Mouse (Mus musculus) liver, embryonic 14.5 days (tissue): ENCODE measurements at regions not wholly inside any gene's neighbourhood (a gene's known extent, or its start where the extent isn't known, plus 50 kb on each side); places are given as distances from the start of the nearest gene placed in this dataset.

Experiments
- ATAC-seq: fragments of 200-750 bp; cut with Nextera tagmentation; 2 replicates; pipeline ENCODE4 v1.8.0; 2017; ENCODE audit warnings: moderate number of reproducible peaks, mild to moderate bottlenecking, moderate library complexity; ENCODE audit not compliant: insufficient read depth
- DNase-seq, 3 experiments: peaks; one replicate each; pipeline ENCODE4 v3.0.0-alpha.2; 2012 to 2013; ENCODE audit warnings: low read depth in 3 of 3, low spot score in 3 of 3
- H3K27ac ChIP-seq: fragments of 300-500 bp; sonication (generic); 2 replicates; pipeline ENCODE4 v1.5.1; 2014; ENCODE audit warnings: moderate library complexity, mild to moderate bottlenecking, control low read depth, inconsistent platforms
- H3K27me3 ChIP-seq: fragments of 300-500 bp; sonication (generic); 2 replicates; pipeline ENCODE4 v1.6.1; 2014; ENCODE audit warnings: mild to moderate bottlenecking, low read length, moderate library complexity; ENCODE audit not compliant: control insufficient read depth, insufficient read depth
- H3K36me3 ChIP-seq: fragments of 300-500 bp; sonication (generic); replicated peaks from 2 replicates; pipeline ENCODE4 v1.6.1; 2014; ENCODE audit warnings: low read depth; ENCODE audit not compliant: control insufficient read depth, insufficient read depth
- H3K4me1 ChIP-seq, 2 experiments: fragments of 200-500 bp in 1 of 2; fragments of 300-500 bp in 1 of 2; sonication (generic) in 1 of 2; replicated peaks; 2 replicates each; pipeline ENCODE4 v1.6.1; 2012 to 2014; ENCODE audit warnings: antibody characterized with exemption in 1 of 2, inconsistent platforms in 1 of 2, low read length in 1 of 2; ENCODE audit not compliant: control insufficient read depth in 2 of 2, insufficient read depth in 2 of 2
- H3K4me2 ChIP-seq: fragments of 300-500 bp; sonication (generic); 2 replicates; pipeline ENCODE4 v1.6.1; 2014; ENCODE audit warnings: low read depth, mild to moderate bottlenecking, control low read depth, moderate library complexity
- H3K4me3 ChIP-seq, 2 experiments: fragments of 200-500 bp in 1 of 2; fragments of 300-500 bp in 1 of 2; sonication (generic) in 1 of 2; 2 replicates each; pipeline ENCODE4 v1.5.1; 2012 to 2014; ENCODE audit warnings: low read depth in 2 of 2, low read length in 2 of 2, mild to moderate bottlenecking in 2 of 2, control low read depth in 1 of 2, inconsistent platforms in 1 of 2, moderate library complexity in 1 of 2; ENCODE audit not compliant: insufficient read depth in 1 of 2
- H3K9ac ChIP-seq: fragments of 300-500 bp; sonication (generic); replicated peaks from 2 replicates; pipeline ENCODE4 v1.6.1; 2014; ENCODE audit warnings: mild to moderate bottlenecking, control low read depth, moderate library complexity
- H3K9me3 ChIP-seq: fragments of 300-500 bp; sonication (generic); 2 replicates; pipeline ENCODE4 v1.6.1; 2016; ENCODE audit warnings: low read length, mixed read lengths; ENCODE audit not compliant: control insufficient read depth
- CTCF ChIP-seq: IDR thresholded peaks from 2 replicates; pipeline ENCODE4 v1.5.1; 2016; ENCODE audit warnings: antibody characterized with exemption, low read depth, control low read depth
- EP300 ChIP-seq: IDR thresholded peaks from 2 replicates; pipeline ENCODE4 v1.6.1; 2016; ENCODE audit warnings: antibody characterized with exemption, low read depth
- WGBS: fragments of 180-500 bp; shearing (Covaris S2); extraction: QIAGEN DNeasy Blood & Tissue Kit; methylation state at CpG from one replicate; pipeline ENCODE4 v1.1.7; 2014; ENCODE audit not compliant: insufficient replicate concordance; 5-methylcytosine and 5-hydroxymethylcytosine counted together

DNA sequence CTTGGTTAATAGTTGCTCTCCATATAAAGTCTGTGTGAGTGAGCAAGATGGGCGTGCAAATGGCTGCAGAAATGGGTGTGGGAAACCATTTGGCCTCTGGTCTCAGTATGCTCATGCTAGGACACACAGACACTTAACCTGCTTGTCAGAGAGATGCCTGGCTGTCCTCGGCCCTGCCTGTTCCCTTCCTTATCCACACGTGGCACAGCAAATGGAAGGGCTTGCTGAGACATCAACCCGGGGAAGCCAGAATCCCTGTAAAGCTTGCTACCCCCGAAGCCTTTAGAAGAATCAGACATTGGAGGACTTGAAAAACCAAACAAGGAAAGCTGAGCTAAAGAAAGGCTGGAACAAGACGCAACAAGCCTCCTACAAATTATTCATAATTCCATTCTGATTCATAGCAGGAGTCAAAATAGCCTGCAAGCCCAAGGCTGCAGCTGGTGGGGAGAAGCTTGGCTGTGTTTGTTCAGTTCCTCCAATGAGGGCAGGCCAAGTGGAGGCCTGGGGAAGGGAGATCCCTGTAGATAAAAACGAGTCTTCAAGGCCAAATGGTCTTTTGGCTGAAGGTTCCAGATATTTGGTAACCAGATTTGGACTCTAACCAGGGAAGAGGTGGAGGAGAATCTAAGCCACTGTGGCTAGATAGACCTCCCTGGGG lies 92.1 kb downstream of the Tmx1 start:
- ATAC-seq (no peak), DNase-seq (no peak)
- Histone ChIP-seq H3K4me1 (no peaks in the 10 kb centered on the region), H3K36me3 (no peaks in the 10 kb centered on the region), H3K4me2 (no peak overlapping the region), H3K4me3 (no peak overlapping the region), H3K9ac (no peak overlapping the region), H3K27me3 (no peaks in the 10 kb centered on the region), H3K27ac (no peak overlapping the region), H3K9me3 (no peaks in the 10 kb centered on the region)
- 44% methylated on average over 7 of the region's 7 CpGs for WGBS
- TF ChIP-seq EP300 (no peak), CTCF (no peak)

DNA sequence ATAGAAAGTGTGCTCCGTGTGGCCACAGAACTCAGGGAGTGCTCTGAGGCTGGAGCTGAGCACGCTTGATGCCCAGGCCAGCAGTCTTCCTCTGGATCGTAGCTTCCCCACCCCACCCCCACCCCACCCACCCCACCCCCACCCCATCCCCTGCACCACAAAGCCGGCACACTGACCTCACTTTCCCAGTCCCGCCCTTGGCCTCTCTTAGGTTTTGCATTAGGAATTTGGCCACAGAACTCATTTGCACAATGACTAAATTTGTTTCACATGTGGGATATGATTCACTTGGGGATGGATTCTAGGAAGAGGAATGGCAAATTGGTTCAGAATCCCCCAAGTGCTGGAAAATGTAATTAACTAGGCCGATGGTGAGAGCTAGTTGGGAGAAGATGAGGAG lies 94.3 kb downstream of the Tmx1 start:
- Histone ChIP-seq H3K36me3 (no peaks in the 10 kb centered on the region), H3K27me3 (no peaks in the 10 kb centered on the region), H3K27ac (no peak overlapping the region), H3K4me2 (no peak overlapping the region), H3K4me1 (no peaks in the 10 kb centered on the region), H3K4me3 (no peak overlapping the region), H3K9ac (no peak overlapping the region), H3K9me3 (no peaks in the 10 kb centered on the region)
- TF ChIP-seq EP300 (no peak), CTCF (no peak)
- DNase-seq (no peak), ATAC-seq (no peak)
- WGBS, result 45% methylated on average over 6 of the region's 6 CpGs

DNA sequence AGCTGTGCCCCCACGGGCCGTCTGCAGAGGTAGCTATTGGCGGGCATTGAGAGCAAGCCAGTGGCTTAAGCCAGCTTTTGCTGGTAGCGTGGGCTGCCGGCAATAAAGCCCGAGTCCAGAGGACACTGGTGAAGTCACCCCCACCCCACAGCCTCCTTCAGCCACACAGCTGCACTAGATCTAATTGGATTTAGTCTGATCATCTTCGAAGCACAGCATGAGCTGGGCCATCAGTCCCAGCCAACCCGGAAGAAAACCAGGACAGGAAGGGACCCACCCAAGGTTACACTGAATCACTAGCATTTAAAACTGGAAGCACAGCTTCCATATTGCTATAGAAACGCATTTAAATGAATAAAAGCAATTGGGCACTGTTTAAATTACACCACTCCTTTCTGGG lies 96.4 kb downstream of the Tmx1 start:
- Histone ChIP-seq H3K4me2 (no peak overlapping the region), H3K9me3 (no peaks in the 10 kb centered on the region), H3K9ac (no peak overlapping the region), H3K4me3 (no peak overlapping the region), H3K36me3 (no peaks in the 10 kb centered on the region), H3K27me3 (no peaks in the 10 kb centered on the region), H3K4me1 (no peaks in the 10 kb centered on the region), H3K27ac (no peak overlapping the region)
- no peak for TF ChIP-seq CTCF
- TF ChIP-seq EP300, result no peak
- WGBS, result 64% methylated on average over 9 of the region's 9 CpGs
- ATAC-seq (no peak), DNase-seq (no peak)

DNA sequence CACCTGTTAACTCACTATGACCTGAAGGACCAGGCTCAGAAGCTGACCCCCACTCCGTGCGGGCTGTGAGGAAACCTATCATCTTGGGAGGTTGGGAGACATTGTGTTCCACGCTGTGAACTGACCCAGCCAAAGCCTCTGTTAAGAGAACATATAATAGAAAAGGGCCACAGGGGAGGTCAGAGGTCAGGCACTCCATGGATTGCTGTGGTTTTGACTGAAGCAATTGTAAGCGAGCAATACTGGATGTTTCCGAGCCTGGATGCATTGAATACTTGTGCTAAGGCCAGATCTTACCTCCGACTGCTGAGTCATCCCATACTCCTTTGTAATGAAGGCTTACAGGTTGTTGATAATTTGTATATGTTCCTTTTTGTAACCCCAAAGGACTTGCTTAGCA lies 101.0 kb downstream of the Tmx1 start:
- Histone ChIP-seq H3K4me3 (no peak overlapping the region), H3K9me3 (no peaks in the 10 kb centered on the region), H3K36me3 (no peaks in the 10 kb centered on the region), H3K4me1 (no peaks in the 10 kb centered on the region), H3K27me3 (no peaks in the 10 kb centered on the region), H3K4me2 (no peak overlapping the region), H3K27ac (no peak overlapping the region), H3K9ac (no peak overlapping the region)
- ATAC-seq (no peak), DNase-seq (no peak)
- WGBS, result 60% methylated on average over 6 of the region's 6 CpGs
- TF ChIP-seq CTCF, result no peak
- TF ChIP-seq EP300, result no peak

DNA sequence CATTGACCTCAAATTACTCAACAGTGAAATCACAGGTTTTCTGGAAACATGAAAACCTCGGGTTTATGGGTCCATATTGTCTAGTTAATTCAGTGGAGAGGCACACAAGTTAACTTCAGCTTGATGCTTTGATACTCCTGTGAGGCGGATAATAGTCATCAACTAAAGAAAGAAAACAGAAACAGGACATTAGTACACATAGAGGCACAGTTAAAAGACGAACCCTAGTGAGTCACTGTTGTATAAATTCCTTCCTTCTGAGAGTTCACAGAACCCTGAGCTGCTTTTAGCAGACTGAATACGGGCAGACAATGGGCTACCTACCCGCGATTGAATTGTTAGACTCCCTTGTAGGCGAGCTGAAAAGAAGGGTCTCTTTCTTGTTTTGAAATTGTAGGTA lies 101.7 kb downstream of the Tmx1 start:
- H3K27me3 ChIP-seq, result no peaks in the 10 kb centered on the region
- no peaks in the 10 kb centered on the region for H3K36me3 ChIP-seq
- no peak overlapping the region for H3K9ac ChIP-seq
- DNase-seq, result no peak
- WGBS, result 53% methylated on average over 7 of the region's 7 CpGs
- no peak overlapping the region for H3K27ac ChIP-seq
- H3K9me3 ChIP-seq, result no peaks in the 10 kb centered on the region
- no peak for TF ChIP-seq CTCF
- no peak for TF ChIP-seq EP300
- H3K4me2 ChIP-seq, result no peak overlapping the region
- H3K4me1 ChIP-seq, result no peaks in the 10 kb centered on the region
- no peak overlapping the region for H3K4me3 ChIP-seq
- no peak for ATAC-seq
